Mouse (Mus musculus) right cerebral cortex, postnatal 10 days (tissue): ENCODE results near the gene Prx.
A peak's percentile ranks its signal among the peaks of the same experiment; 100 is the strongest.

Source experiments
- DNase-seq, 2 experiments: peaks; one replicate each; pipeline ENCODE4 v3.0.0; 2021; ENCODE audit warnings: low spot score in 2 of 2

The Prx gene

GRCm38 (mm10) chr7:27522967-27523366 is 23.8 kb downstream of the Prx start, which contains the start of gene Hipk4:
Gene Hipk4, plus strand, starts transcription at chr7:27523267.
- peak in 1 of 2 experiments; percentile 37 for DNase-seq

DNA sequence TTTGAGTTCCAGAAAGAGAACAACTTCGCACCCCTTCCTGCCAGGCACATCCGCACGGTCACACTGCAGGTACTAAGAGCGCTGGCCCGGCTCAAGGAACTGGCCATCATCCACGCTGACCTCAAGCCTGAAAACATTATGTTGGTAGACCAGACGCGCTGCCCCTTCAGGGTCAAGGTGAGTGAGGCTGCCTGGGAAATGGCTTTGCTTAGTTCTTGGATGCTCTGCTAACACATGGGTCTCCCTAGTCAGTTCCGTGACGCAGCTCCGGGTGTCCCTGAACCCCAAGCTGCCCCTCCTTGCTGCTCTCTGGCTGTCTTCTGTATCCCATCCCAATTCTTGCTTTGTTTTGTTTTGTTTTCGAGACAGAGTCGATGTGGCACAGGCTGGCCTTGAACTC is 24.7 kb downstream of the Prx start:
- no peak for DNase-seq

DNA sequence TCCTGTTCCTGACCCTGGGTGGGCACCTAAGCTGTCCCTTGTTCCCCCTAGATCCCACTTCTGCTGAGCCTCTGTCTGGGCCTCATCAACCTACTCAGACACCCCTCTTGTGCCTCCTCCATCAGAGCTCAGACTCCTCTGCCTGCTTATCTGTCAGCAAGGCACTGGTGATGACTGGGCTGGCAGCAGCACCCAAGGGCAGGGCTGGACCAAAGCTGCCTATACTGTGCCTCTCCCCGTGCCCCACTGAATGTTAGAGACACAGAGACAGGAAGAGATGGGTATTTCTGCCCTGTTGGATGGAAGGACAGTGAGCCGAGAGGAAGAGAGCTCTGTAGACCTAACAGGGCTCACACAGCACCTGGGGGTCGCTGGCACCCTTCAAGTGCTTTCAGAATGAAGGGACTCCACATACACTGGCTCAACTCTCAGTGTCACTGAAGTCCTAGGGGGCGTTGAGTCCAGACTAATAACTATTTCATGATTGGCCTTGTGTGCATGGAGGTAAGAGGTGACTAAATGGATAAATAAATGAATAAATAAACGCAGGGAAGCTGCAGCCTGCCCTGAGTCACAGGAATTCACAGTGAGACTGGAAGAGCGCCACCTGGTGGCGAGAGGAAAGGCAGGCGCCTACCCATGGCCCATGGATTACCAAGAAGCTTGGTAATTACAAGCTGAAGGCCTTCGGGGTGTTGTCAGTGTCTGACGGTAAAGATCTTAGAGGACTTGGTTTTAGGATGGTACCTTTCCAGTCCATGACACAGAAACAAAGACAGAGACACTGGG is 27.1 kb downstream of the Prx start:
- DNase-seq = peak; percentile 84 to 88

DNA sequence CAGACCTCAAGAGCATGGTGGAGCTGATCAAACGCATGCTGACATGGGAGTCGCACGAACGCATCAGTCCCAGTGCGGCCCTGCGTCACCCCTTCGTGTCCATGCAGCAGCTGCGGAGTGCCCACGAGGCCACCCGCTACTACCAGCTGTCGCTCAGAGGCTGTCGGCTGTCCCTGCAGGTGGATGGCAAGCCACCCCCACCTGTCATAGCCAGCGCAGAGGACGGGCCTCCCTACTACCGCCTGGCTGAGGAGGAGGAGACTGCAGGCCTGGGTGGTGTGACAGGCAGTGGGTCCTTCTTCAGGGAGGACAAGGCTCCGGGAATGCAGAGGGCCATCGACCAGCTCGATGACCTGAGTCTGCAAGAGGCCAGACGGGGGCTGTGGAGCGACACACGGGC is 29.9 kb downstream of the Prx start:
- DNase-seq = no peak

DNA sequence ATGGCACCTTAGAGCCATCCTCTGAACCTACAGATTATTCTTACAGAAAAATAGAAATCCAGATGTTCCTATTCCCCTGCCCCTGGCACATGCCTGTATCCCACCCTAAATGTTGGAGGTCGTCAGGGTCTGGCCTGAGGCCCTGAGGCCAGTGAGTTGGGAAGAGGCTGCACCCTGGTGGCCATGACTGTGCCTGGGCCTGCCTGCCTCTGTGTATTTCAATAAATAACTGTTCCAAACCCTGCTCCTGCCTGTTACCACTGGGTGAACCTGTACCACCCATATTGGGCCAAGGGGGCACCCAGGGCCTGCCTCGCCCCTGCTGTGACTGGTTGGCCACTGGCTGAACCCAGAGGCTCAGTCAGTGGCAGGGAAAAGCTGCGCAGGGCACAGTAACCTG is 31.8 kb downstream of the Prx start:
- DNase-seq = no peak

DNA sequence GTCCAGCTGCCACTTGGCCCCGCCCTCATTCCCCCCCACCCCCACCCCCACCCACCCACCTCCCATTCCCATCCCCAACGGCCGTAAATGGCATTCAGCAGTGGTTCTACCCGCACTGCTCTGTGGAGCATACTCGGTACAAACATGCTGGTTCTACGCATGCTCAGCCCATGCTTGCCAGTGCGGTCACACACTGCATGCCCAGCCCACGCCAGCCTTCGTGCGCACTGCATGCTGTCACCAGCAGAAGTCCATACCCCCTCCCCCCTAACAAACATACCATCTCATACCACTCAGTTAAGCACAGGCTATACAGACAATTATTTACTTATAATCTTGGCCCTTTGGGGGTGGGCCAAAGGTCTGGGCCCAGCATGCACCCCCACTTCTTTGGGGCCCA is 32.6 kb downstream of the Prx start:
- DNase-seq = no peak

DNA sequence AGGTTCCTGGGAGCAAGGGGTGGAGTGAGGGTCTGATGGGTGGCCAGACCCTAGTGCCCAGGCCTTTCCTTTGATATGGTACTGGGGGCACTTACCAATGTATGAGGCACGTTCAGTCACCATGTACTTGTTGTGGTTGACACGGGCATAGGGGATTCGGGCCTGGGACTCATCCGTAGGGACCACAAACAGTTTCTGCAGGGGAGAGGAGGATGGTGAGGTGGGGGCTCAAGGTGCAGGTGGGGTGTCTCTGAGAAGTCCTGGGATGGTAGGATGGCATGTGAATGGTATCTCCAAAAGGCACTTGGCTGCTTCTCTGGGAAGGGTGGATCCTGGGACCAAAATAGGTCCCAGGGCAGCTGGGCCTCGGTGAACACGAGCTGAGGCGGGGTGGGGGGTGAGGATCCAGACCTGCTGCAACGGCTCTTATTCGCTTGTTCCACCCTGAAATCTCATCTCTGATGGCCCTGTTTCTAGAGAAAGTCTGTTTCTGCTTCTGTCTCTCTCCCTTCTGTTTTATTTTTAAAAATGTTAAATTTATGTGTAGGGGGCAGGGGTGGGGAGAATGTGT is 33.4 kb downstream of the Prx start:
- DNase-seq = peak in 1 of 2 experiments; percentile 64

- no peak for DNase-seq
These were observed 36.3 kb downstream of the Prx start for GRCm38 (mm10) chr7:27535386-27535785.

DNA sequence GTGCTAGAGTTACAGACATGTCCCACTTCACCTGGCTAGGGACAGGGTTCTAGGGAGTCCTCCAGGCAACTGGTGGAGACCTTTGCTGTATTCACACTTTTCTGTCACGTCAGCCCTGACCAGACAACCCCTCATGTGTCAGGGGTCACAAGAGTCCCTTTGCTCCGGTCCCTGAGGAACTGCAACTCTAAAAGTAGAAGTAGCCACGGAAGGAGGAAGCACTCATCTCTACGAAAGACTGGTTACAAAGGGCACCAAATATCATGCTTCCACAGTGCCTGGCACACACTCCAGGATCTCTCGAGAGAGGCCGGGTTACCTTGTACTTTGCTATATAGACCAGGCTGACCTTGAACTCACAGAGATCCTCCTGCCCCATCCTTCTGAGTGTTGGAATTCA is 37.5 kb downstream of the Prx start:
- no peak for DNase-seq

DNA sequence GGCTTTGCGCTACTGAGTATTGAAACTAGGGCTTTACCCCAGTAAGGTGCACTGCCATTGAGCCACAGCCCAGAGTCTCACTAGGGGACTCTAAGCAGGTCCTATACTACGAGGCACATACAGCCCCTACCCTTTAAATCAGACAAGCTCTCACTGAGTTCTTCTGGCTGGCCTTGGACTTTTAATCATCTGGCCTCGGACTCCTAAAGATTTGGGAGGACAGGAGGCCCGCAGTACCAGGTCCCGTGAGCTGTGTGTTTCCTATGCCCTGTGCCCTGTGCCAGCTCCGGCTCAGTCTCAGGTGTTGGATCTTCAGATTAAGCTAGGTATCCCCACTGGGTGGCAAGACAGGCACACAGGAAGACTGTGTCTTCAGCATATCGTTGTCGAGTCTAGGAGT is 38.9 kb downstream of the Prx start:
- DNase-seq = peak in 1 of 2 experiments; percentile 21

DNA sequence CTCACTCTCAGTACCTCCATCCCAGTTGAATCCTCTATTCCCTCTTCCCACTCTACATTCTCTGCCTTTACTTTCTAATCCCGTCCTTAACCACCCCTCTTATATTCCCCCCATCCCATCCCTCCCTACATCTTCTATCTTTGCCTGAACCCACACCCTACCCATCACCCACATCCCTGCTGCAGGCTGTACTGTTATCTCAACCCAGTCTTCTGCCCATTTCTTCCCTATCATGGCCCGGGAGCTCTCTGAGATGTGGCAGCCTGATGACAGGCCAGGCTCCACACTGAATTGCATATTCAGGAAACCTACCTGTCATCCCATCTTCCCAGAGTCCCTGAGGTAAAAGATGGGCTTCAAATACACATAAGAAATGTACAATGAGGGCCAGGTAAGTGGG is 39.7 kb downstream of the Prx start:
- no peak for DNase-seq

DNA sequence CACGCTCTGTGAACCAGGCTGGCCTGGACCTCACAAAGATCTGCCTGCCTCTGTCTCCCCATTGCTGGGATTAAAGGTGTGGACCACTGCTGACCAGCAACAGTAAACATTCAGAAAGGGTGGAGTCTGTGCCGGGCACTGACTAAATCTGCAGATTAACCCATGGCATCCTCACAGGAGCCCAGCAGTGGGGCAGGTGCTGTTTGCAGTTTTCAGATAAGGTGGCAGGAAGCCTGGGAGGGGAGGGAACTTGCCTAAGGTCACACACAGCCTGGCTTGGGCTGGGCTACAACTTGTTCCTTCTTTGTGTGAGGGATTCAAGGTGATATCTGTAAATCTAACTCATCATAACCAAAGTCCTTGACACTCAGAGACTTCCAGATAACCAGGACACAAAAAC is 41.4 kb downstream of the Prx start:
- DNase-seq = no peak

- DNase-seq = peak in 1 of 2 experiments; percentile 51
These were observed 41.8 kb downstream of the Prx start for GRCm38 (mm10) chr7:27540935-27541334.

- peak; percentile 94 to 96 for DNase-seq
These were observed 42.3 kb downstream of the Prx start for GRCm38 (mm10) chr7:27541431-27541830.

DNA sequence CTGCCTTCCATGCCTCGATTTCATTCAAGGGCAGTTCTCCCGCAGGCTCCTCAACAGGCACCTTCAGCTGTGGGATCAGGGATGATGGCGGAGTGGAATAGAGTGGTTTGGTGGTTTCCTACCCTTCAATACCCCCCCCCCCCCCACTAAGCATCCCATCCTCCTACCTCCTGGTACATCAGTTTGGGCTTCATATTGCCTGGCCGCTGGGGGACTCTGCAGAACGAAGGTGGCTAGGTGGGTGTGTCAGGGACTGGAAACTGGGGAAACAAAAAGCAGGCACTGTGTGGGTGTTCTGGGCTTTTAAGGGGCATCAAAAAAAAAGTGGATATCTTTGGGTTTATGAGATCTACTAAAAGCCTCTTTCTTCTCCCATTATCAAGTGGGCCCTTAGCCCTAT is 42.8 kb downstream of the Prx start:
- peak in 1 of 2 experiments; percentile 36 for DNase-seq

GRCm38 (mm10) chr7:27542392-27543033 is 43.4 kb downstream of the Prx start:
- DNase-seq = peak; percentile 95 to 96

DNA sequence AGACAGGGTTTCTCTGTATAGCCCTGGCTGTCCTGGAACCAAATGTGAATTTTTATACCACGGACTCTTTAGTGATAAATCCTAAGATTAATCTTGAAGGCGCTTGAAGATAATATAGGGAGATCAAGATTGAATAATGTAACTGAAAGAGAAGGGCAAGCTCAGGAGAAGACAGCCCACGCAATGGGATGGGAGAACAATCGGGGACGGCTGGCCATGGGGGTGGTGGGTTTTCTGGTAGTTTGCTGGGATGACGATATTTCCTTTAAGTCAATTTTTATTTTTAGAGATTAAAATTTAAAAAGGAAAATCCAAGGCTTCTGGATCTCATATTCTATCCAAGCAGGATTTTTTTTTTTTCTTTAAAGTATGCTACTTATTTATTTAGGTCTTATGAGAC is 43.9 kb downstream of the Prx start:
- DNase-seq = peak in 1 of 2 experiments; percentile 60

GRCm38 (mm10) chr7:27543851-27544250 is 44.7 kb downstream of the Prx start:
- peak in 1 of 2 experiments; percentile 43 for DNase-seq

DNA sequence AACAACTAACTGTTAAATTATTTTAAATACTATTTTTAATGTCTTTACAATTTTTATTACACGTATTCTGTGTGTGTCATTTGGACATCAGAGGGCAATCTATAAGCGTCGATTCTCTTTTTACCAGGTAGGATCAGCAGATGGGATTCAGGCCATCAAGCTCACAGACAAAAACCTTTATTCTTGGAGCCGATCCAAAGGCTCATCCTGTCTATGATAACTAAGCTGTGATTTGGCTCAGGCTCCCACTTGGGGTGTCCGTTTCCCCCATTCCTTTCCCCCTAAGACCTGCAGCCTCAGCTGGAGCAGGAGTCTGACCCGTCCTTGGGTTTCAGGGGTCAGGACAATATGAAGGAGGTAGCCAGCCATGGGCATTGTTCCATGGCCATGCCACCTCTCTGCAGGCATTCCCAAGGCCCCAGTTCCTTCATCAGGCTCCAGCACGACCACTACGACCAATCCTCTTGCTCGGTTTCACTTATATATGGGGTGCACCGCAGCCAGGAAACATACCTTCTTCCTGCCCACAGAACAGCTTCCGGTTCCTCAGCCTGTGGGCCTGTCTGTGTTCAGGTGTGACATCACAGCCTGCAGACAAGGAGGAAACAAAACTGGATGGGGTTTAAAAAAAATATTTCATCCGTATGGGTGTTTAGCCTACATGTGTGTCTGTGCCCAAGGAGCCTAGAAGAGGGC is 45.7 kb downstream of the Prx start:
- DNase-seq = peak in 1 of 2 experiments; percentile 22

GRCm38 (mm10) chr7:27549597-27549996 is 50.5 kb downstream of the Prx start:
- DNase-seq = no peak

DNA sequence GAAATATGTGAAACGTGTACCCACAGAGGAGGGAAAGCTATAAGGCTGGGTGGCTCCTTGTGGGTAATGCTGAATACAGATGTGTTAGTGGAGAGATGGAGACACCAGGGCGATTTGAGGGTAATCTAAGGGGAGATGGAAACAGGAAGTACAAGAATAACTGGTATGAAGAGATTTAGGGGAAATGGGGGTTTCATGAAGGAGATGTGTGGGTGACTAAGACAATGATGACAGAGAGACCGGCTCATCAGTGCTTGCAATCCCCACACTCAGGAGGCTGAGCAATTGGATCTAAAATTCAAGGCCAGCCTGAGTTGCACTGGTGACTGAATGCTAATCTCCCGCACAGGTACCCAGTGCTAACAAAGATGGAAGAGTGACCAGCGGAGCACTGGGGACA is 52.9 kb downstream of the Prx start:
- no peak for DNase-seq

DNA sequence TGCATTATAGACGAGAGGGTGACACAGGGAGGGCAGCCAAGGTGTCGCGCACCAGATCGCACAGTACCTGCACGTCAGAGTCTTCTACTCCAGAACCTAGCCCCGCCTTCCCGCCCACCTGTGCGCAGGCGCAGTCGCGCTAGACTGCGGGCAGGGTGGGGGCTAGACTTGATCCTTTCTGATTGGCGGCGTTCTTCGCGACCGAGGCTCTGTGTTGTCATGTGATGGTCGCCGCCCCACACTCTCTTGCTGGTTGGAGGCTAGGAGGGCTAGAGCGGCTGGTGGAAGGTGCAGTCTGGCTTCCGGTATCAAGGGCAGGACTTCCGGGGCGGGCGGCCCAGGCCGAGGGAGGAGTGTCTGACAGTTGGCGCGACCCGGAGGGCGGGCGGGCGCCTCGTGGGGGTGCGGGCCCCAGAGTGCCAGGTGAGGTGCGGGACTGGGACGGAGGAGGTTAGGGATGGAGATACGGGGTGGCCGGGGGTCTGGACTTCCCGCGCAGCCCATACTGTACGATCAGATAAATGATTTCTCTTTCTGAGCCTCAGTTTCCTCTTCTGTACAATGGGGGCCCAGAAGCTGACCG is 53.9 kb downstream of the Prx start, which contains the start of the genes Pld3 and 2310022A10Rik:
Gene Pld3 (minus strand): TSS at position 288 of the 583 bp plus-strand sequence.
Gene 2310022A10Rik (plus strand): TSS at position 303 of the 583 bp plus-strand sequence.
- peak; percentile 98 to 99 for DNase-seq
